Mouse (Mus musculus) kidney, postnatal 14 days (tissue): ENCODE results near the gene Lrrc46.

Source experiments
- DNase-seq: peaks from one replicate; pipeline ENCODE4 v3.0.0; 2022; ENCODE audit warnings: mixed read lengths

The Lrrc46 gene

GRCm38 (mm10) chr11:97041022-97041899, at the start of gene Lrrc46, which contains the start of gene Mrpl10:
Lrrc46 (minus strand) TSS chr11:97041407.
Mrpl10 (plus strand) TSS chr11:97041560.
- DNase-seq: peak; percentile 93

- no peak for DNase-seq
Measured at GRCm38 (mm10) chr11:97086365-97086764, 45.2 kb upstream of the Lrrc46 start.

GRCm38 (mm10) chr11:97084821-97085505, 43.8 kb upstream of the Lrrc46 start:
- DNase-seq: no peak

GRCm38 (mm10) chr11:97083401-97084140, 42.4 kb upstream of the Lrrc46 start:
- DNase-seq: no peak

GRCm38 (mm10) chr11:97082977-97083376, 41.8 kb upstream of the Lrrc46 start:
- peak; percentile 53 for DNase-seq

GRCm38 (mm10) chr11:97080291-97080690, 39.1 kb upstream of the Lrrc46 start:
- no peak for DNase-seq

- peak; percentile 52 for DNase-seq
Measured at GRCm38 (mm10) chr11:97078751-97079150, 37.5 kb upstream of the Lrrc46 start.

- DNase-seq: no peak
Measured at GRCm38 (mm10) chr11:97074235-97074634, 33.0 kb upstream of the Lrrc46 start.

- peak; percentile 60 for DNase-seq
Measured at GRCm38 (mm10) chr11:97072533-97072932, 31.3 kb upstream of the Lrrc46 start.

- no peak for DNase-seq
Measured at GRCm38 (mm10) chr11:97071129-97071528, 29.9 kb upstream of the Lrrc46 start.

GRCm38 (mm10) chr11:97069770-97070169, 28.6 kb upstream of the Lrrc46 start:
- DNase-seq: no peak

GRCm38 (mm10) chr11:97069333-97069732, 28.1 kb upstream of the Lrrc46 start:
- DNase-seq: no peak

GRCm38 (mm10) chr11:97066656-97067360, 25.6 kb upstream of the Lrrc46 start:
- DNase-seq: no peak

GRCm38 (mm10) chr11:97065538-97066295, 24.5 kb upstream of the Lrrc46 start:
- DNase-seq: no peak

- no peak for DNase-seq
Measured at GRCm38 (mm10) chr11:97063921-97064295, 22.7 kb upstream of the Lrrc46 start.

- DNase-seq: no peak
Measured at GRCm38 (mm10) chr11:97063274-97063920, 22.2 kb upstream of the Lrrc46 start.

GRCm38 (mm10) chr11:97052219-97052646, 11.0 kb upstream of the Lrrc46 start:
- peak; percentile 35 for DNase-seq

- DNase-seq: no peak
Measured at GRCm38 (mm10) chr11:97050944-97051586, 9.9 kb upstream of the Lrrc46 start.

- peak; percentile 86 for DNase-seq
Measured at GRCm38 (mm10) chr11:97050216-97050943, 9.2 kb upstream of the Lrrc46 start, which contains the start of gene Osbpl7. Osbpl7 (plus strand) TSS chr11:97050628.
